Mouse (Mus musculus): ENCODE results near the gene Hpse2. TPM values are rescaled to one million over a fixed set of nuclear protein-coding genes. Genes with fewer than 3 reads are reported as not detected.

Gene Hpse2
- polyA plus RNA-seq, 1 experiment from 2014 or later = 0.69 TPM

- H3K4me2 ChIP-seq (replicated peaks; ENCODE audit: low read depth, low read length) = no peak overlapping the region
- ATAC-seq (ENCODE audit: low FRiP score, low TSS enrichment) = no peak
- H3K9me3 ChIP-seq (ENCODE audit: low read length) = peaks cover 3% of the 10 kb centered on the region; the same call in 1 of the 2 replicates
- H3K27ac ChIP-seq (ENCODE audit: low read length) = no peak overlapping the region
- no peaks in the 10 kb centered on the region for H3K36me3 ChIP-seq (ENCODE audit: insufficient read depth, low read length)
- H3K27me3 ChIP-seq (ENCODE audit: insufficient read depth, low read length) = no peaks in the 10 kb centered on the region
- no peak overlapping the region for H3K9ac ChIP-seq (replicated peaks; ENCODE audit: low read length)
- no peak overlapping the region for H3K4me3 ChIP-seq (ENCODE audit: low read length)
- H3K4me1 ChIP-seq (ENCODE audit: insufficient read depth, low read length) = 0 out of 2 replicates have a peak, but pooled peaks cover 4% of the 10 kb centered on the region
- 66% methylated on average over 1 of the region's 1 CpGs for WGBS
Observed at GRCm38 (mm10) chr19:42986315-42986701, 401.8 kb downstream of the Hpse2 start.

GRCm38 (mm10) chr19:42985372-42986314 lies 402.5 kb downstream of the Hpse2 start:
- H3K9me3 ChIP-seq (ENCODE audit: low read length) = peaks cover 3% of the 10 kb centered on the region; the same call in 1 of the 2 replicates
- H3K36me3 ChIP-seq (ENCODE audit: insufficient read depth, low read length) = no peaks in the 10 kb centered on the region
- no peak overlapping the region for H3K4me2 ChIP-seq (replicated peaks; ENCODE audit: low read depth, low read length)
- H3K27me3 ChIP-seq (ENCODE audit: insufficient read depth, low read length) = no peaks in the 10 kb centered on the region
- H3K4me1 ChIP-seq (ENCODE audit: insufficient read depth, low read length) = 0 out of 2 replicates have a peak, but pooled peaks cover 4% of the 10 kb centered on the region
- H3K27ac ChIP-seq (ENCODE audit: low read length) = 0 out of 2 replicates have a peak overlapping the region, but pooled peaks have one; percentile 18
- ATAC-seq (ENCODE audit: low FRiP score, low TSS enrichment) = no peak
- H3K9ac ChIP-seq (replicated peaks; ENCODE audit: low read length) = no peak overlapping the region
- H3K4me3 ChIP-seq (ENCODE audit: low read length) = no peak overlapping the region
- 42% methylated on average over 4 of the region's 4 CpGs for WGBS

- no peak overlapping the region for H3K27ac ChIP-seq (ENCODE audit: low read length)
- H3K27me3 ChIP-seq (ENCODE audit: insufficient read depth, low read length) = no peaks in the 10 kb centered on the region
- ATAC-seq (ENCODE audit: low FRiP score, low TSS enrichment) = peak; percentile 39; the same call in 1 of the 2 replicates
- 20% methylated on average over 3 of the region's 3 CpGs for WGBS
- no peak overlapping the region for H3K4me2 ChIP-seq (replicated peaks; ENCODE audit: low read depth, low read length)
- peaks cover 16% of the 10 kb centered on the region; the same call in 1 of the 2 replicates for H3K4me1 ChIP-seq (ENCODE audit: insufficient read depth, low read length)
- H3K9ac ChIP-seq (replicated peaks; ENCODE audit: low read length) = no peak overlapping the region
- H3K36me3 ChIP-seq (ENCODE audit: insufficient read depth, low read length) = no peaks in the 10 kb centered on the region
- no peak overlapping the region for H3K4me3 ChIP-seq (ENCODE audit: low read length)
- H3K9me3 ChIP-seq (ENCODE audit: low read length) = peaks cover 7% of the 10 kb centered on the region; the same call in 1 of the 2 replicates
Observed at GRCm38 (mm10) chr19:42980537-42980936, 407.6 kb downstream of the Hpse2 start.

DNA sequence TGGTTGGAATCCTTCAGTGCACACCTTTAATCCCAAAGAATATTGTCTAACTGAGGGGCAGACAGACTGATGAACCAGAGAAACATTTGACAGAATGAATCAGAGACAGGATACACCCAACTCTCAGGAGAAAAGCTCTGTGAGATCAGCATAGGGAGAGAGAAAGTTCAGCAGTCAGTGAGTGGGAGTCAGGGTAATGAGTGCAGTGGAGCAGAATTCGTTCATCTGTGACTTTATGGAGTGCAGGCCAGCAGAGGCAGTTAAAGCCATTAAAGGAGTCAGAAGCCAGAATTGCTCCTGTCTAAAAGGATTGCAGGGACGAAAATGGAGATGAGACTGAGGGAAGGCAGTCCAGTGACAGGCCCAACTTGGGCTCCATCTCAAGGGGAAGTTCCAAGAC lies 410.2 kb downstream of the Hpse2 start:
- Histone ChIP-seq H3K4me3 (ENCODE audit: low read length) (no peak overlapping the region), H3K27me3 (ENCODE audit: insufficient read depth, low read length) (no peaks in the 10 kb centered on the region), H3K9me3 (ENCODE audit: low read length) (peaks cover 4% of the 10 kb centered on the region; the same call in 1 of the 2 replicates), H3K27ac (ENCODE audit: low read length) (no peak overlapping the region), H3K36me3 (ENCODE audit: insufficient read depth, low read length) (no peaks in the 10 kb centered on the region), H3K4me2 (replicated peaks; ENCODE audit: low read depth, low read length) (no peak overlapping the region), H3K9ac (replicated peaks; ENCODE audit: low read length) (no peak overlapping the region), H3K4me1 (ENCODE audit: insufficient read depth, low read length) (peaks cover 16% of the 10 kb centered on the region; the same call in 1 of the 2 replicates)
- ATAC-seq (ENCODE audit: low FRiP score, low TSS enrichment) = peak; percentile 74
- WGBS = 13% methylated on average over 2 of the region's 2 CpGs

GRCm38 (mm10) chr19:42973740-42974139 lies 414.4 kb downstream of the Hpse2 start:
- no peak overlapping the region for H3K4me3 ChIP-seq (ENCODE audit: low read length)
- H3K36me3 ChIP-seq (ENCODE audit: insufficient read depth, low read length) = no peaks in the 10 kb centered on the region
- H3K9ac ChIP-seq (replicated peaks; ENCODE audit: low read length) = no peak overlapping the region
- WGBS = 79% methylated on average over 5 of the region's 5 CpGs
- no peak overlapping the region for H3K27ac ChIP-seq (ENCODE audit: low read length)
- ATAC-seq (ENCODE audit: low FRiP score, low TSS enrichment) = no peak
- no peaks in the 10 kb centered on the region for H3K27me3 ChIP-seq (ENCODE audit: insufficient read depth, low read length)
- no peak overlapping the region for H3K4me2 ChIP-seq (replicated peaks; ENCODE audit: low read depth, low read length)
- H3K4me1 ChIP-seq (ENCODE audit: insufficient read depth, low read length) = 0 out of 2 replicates have a peak, but pooled peaks cover 11% of the 10 kb centered on the region
- H3K9me3 ChIP-seq (ENCODE audit: low read length) = peaks cover 3% of the 10 kb centered on the region; the same call in 1 of the 2 replicates

GRCm38 (mm10) chr19:42965171-42965570 lies 423.0 kb downstream of the Hpse2 start:
- no peaks in the 10 kb centered on the region for H3K9me3 ChIP-seq (ENCODE audit: low read length)
- no peaks in the 10 kb centered on the region for H3K36me3 ChIP-seq (ENCODE audit: insufficient read depth, low read length)
- H3K27ac ChIP-seq (ENCODE audit: low read length) = no peak overlapping the region
- no peak overlapping the region for H3K4me3 ChIP-seq (ENCODE audit: low read length)
- no peaks in the 10 kb centered on the region for H3K27me3 ChIP-seq (ENCODE audit: insufficient read depth, low read length)
- no peak overlapping the region for H3K4me2 ChIP-seq (replicated peaks; ENCODE audit: low read depth, low read length)
- H3K9ac ChIP-seq (replicated peaks; ENCODE audit: low read length) = no peak overlapping the region
- 65% methylated on average over 1 of the region's 1 CpGs for WGBS
- peak; percentile 23; the same call in 1 of the 2 replicates for ATAC-seq (ENCODE audit: low FRiP score, low TSS enrichment)
- H3K4me1 ChIP-seq (ENCODE audit: insufficient read depth, low read length) = no peaks in the 10 kb centered on the region

DNA sequence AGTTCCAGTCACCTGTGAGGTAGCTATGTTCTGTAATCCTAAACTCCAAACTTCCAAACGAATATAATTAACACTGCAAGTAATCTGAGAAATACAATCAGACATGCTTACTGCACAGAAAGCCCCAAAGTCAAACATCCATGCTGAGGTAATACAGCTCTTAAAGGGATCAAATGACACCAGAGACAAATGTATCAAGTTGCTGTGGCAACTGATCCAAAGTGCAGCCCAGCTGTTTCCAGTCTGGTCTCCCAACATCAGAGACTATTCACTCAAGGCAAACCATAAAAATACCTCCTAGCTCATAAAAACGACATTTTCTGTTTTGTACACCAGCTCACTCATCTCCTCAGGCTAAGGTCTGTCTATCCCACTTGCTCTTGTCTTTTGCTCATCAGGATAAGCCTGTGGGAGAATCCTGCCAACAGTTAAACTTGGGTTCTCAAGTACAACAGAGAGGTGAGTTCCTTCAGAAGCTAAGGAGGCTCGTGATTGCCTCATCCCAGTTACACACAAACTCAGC lies 440.0 kb downstream of the Hpse2 start:
- Histone ChIP-seq H3K9ac (replicated peaks; ENCODE audit: low read length) (no peak overlapping the region), H3K27ac (ENCODE audit: low read length) (0 out of 2 replicates have a peak overlapping the region, but pooled peaks have one; percentile 23), H3K36me3 (ENCODE audit: insufficient read depth, low read length) (no peaks in the 10 kb centered on the region), H3K4me3 (ENCODE audit: low read length) (no peak overlapping the region), H3K4me1 (ENCODE audit: insufficient read depth, low read length) (peaks cover 9% of the 10 kb centered on the region; the same call in 1 of the 2 replicates), H3K9me3 (ENCODE audit: low read length) (peaks cover 5% of the 10 kb centered on the region), H3K27me3 (ENCODE audit: insufficient read depth, low read length) (no peaks in the 10 kb centered on the region), H3K4me2 (replicated peaks; ENCODE audit: low read depth, low read length) (no peak overlapping the region)
- 3% methylated on average over 3 of the region's 3 CpGs for WGBS
- ATAC-seq (ENCODE audit: low FRiP score, low TSS enrichment) = peak; percentile 90

- Histone ChIP-seq H3K4me1 (ENCODE audit: insufficient read depth, low read length) (peaks cover 11% of the 10 kb centered on the region), H3K4me2 (replicated peaks; ENCODE audit: low read depth, low read length) (no peak overlapping the region), H3K27me3 (ENCODE audit: insufficient read depth, low read length) (no peaks in the 10 kb centered on the region), H3K9me3 (ENCODE audit: low read length) (peaks cover 7% of the 10 kb centered on the region), H3K9ac (replicated peaks; ENCODE audit: low read length) (no peak overlapping the region), H3K4me3 (ENCODE audit: low read length) (no peak overlapping the region), H3K36me3 (ENCODE audit: insufficient read depth, low read length) (no peaks in the 10 kb centered on the region), H3K27ac (ENCODE audit: low read length) (0 out of 2 replicates have a peak overlapping the region, but pooled peaks have one; percentile 8)
- ATAC-seq (ENCODE audit: low FRiP score, low TSS enrichment) = no peak
- WGBS = 66% methylated on average over 1 of the region's 1 CpGs
Observed at GRCm38 (mm10) chr19:42937544-42937943, 450.6 kb downstream of the Hpse2 start.

- 0 out of 2 replicates have a peak overlapping the region, but pooled peaks have one; percentile 4 for H3K4me2 ChIP-seq (replicated peaks; ENCODE audit: low read depth, low read length)
- H3K4me3 ChIP-seq (ENCODE audit: low read length) = no peak overlapping the region
- no peaks in the 10 kb centered on the region for H3K36me3 ChIP-seq (ENCODE audit: insufficient read depth, low read length)
- 10% methylated on average over 9 of the region's 9 CpGs for WGBS
- no peak overlapping the region for H3K27ac ChIP-seq (ENCODE audit: low read length)
- no peaks in the 10 kb centered on the region; the same call in 1 of the 2 replicates for H3K9me3 ChIP-seq (ENCODE audit: low read length)
- H3K4me1 ChIP-seq (ENCODE audit: insufficient read depth, low read length) = peaks cover 11% of the 10 kb centered on the region
- no peaks in the 10 kb centered on the region for H3K27me3 ChIP-seq (ENCODE audit: insufficient read depth, low read length)
- H3K9ac ChIP-seq (replicated peaks; ENCODE audit: low read length) = no peak overlapping the region
- peak; percentile 61; the same call in 1 of the 2 replicates for ATAC-seq (ENCODE audit: low FRiP score, low TSS enrichment)
Observed at GRCm38 (mm10) chr19:42936661-42937193, 451.4 kb downstream of the Hpse2 start.

Data from kidney, embryonic 16.5 days (tissue).